In the genomic region with DNA sequence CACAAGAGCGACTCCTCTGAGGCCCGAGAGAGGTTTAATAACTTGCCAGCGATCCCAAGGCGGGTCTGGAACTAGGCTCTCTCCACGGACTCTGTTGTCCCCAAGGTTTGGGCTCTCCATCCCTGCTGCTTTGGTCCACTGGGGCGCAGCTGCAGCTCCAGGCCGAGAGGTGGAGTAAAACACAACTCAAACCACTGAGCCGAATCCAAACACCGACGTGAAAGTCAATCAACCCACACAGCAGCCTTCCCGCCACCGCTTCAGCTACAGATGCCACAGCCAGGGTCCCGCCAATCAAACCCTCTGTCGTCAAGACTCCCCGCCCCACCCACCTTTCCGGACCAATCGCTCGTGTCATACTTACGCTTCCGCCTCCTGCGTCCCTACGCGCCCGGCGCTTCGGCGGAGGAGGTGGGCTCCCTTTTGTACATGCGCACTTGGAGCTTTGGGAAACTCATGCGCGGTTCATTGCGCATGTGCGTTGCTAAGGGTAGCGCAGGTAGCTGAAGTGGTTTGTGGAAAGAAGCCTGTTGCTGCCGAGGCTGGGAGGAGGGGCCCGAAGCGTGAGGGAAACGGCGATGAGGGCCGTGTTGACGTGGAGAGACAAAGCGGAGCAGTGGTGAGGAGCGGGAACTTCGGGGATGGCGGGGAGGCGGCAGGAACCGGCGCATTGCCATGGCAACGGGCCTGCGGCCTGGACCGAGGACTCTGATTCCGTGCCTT, we compare ENCODE assay signal across 8 mouse cellular contexts. TPM values are rescaled to one million over a fixed set of nuclear protein-coding genes. Genes with fewer than 3 reads are reported as not detected.
A peak's percentile ranks its signal among the peaks of the same experiment; 100 is the strongest.
DNase-seq lines count a peak whose midpoint lies in the region; ATAC-seq and TF ChIP-seq lines count a peak whose summit lies in the region.

A gene (minus strand): TSS at position 281 of the 723 bp plus-strand sequence.
A gene (plus strand): TSS at position 380 of the 723 bp plus-strand sequence.

- peaks cover 24% of the 10 kb centered on the region for H3K4me1 ChIP-seq in hindbrain, embryonic 13.5 days (replicated peaks)

- peak within 1 kb of the TSS; percentile 75 for H3K9ac ChIP-seq in hindbrain, embryonic 13.5 days

- peak; percentile 93 for ATAC-seq in Patski
- peak; percentile 99 for ATAC-seq in hindbrain, embryonic 13.5 days (ENCODE audit: low FRiP score)

- WGBS in hindbrain, embryonic 13.5 days = under 1% methylated on average over 51 of the region's 51 CpGs

- CTCF ChIA-PET in Patski (lab: Charles Lee) = interaction anchor here (1.0 to 2.1 kb wide), 6 partner anchors 21 to 48 kb away, joined by 3 to 7 read pairs (median 3); no protein-coding TSS in a partner anchor

- no peaks in the 10 kb centered on the region for H3K9me3 ChIP-seq in hindbrain, embryonic 13.5 days

- in situ Hi-C loops in Patski (cut with MboI; ENCODE audit: low pct_unique_long_range_greater_than_20kb) = no loop called here

- peak within 1 kb of the TSS; percentile 86 for H3K27ac ChIP-seq in hindbrain, embryonic 13.5 days

- DNase-seq in Patski (ENCODE audit: low read depth, low spot score) = peak; percentile 98
- peak; percentile 97 to 98 for DNase-seq in cerebellum, postnatal 14 days
- peak; percentile 98 to 99 for DNase-seq in frontal cortex, postnatal 14 days (ENCODE audit: low spot score in 2 of 2)
- DNase-seq in layer of hippocampus, postnatal 25 days (ENCODE audit: extremely low spot score in 1 of 2, low spot score in 1 of 2) = peak; percentile 86 to 87
- DNase-seq in lung, postnatal 25 days (ENCODE audit: low spot score) = peak; percentile 99
- peak; percentile 99 for DNase-seq in retina, embryonic 14.5 days (ENCODE audit: low spot score)
- peak; percentile 96 for DNase-seq in thymus, postnatal 4 days

- POLR2A ChIA-PET in Patski (lab: Charles Lee) = interaction anchor here (0.8 to 1.6 kb wide), 4 partner anchors 12 to 176 kb away, joined by 3 to 5 read pairs (median 3); a partner anchor contains a TSS

- TF ChIP-seq CTCF in Patski (IDR thresholded peaks at IDR 0.05) = no peak

- peak within 1 kb of the TSS; percentile 83 for H3K4me2 ChIP-seq in hindbrain, embryonic 13.5 days

- peak within 1 kb of the TSS; percentile 57 for H3K4me3 ChIP-seq in hindbrain, embryonic 13.5 days

- H3K27me3 ChIP-seq in Patski = no peaks in the 10 kb centered on the region
- H3K27me3 ChIP-seq in hindbrain, embryonic 13.5 days = no peaks in the 10 kb centered on the region

- H3K36me3 ChIP-seq in hindbrain, embryonic 13.5 days = peaks cover 15% of the 10 kb centered on the region

RNA-seq across cellular contexts. Expression of the first gene that starts in this region (rescaled TPM):
- polyA plus RNA-seq in Patski (2021) = 6.8 TPM
- 10.7 and 13.3 TPM in 2 replicates for polyA plus RNA-seq in hindbrain, embryonic 13.5 days (2015; fragmentation: Nextera tagmentation; extraction: Ambion mirVana)
- 1 to 10 TPM; 5.8 to 6.1 TPM for total RNA-seq in layer of hippocampus, postnatal 25 days (2021)

RNA-seq across cellular contexts. Expression of the second gene that starts in this region (rescaled TPM):
- polyA plus RNA-seq in Patski (2021) = 41.6 TPM
- polyA plus RNA-seq in hindbrain, embryonic 13.5 days (2015; fragmentation: Nextera tagmentation; extraction: Ambion mirVana) = 25.3 and 27.7 TPM in 2 replicates
- 10 to 100 TPM; 26.7 to 28.7 TPM for total RNA-seq in layer of hippocampus, postnatal 25 days (2021)

Comparison
In these comparisons a context has a peak if more than half of its experiments do, and no peak if none do; other contexts are left out.
1. Peak in every context shown above with its lines: DNase-seq, ATAC-seq, H3K4me3 ChIP-seq and H3K27ac ChIP-seq.